Mouse (Mus musculus) forebrain, embryonic 12.5 days (tissue): Measurements from ENCODE around the gene Mapkbp1. TPM values are rescaled to one million over a fixed set of nuclear protein-coding genes. Genes with fewer than 3 reads are reported as not detected.

Experiments used
- ATAC-seq: fragments of 200-750 bp; cut with Nextera tagmentation; 2 replicates; pipeline ENCODE4 v1.8.0; 2017; ENCODE audit warnings: moderate TSS enrichment; ENCODE audit not compliant: low FRiP score
- H3K27ac ChIP-seq: fragments of 300-500 bp; sonication (generic); 2 replicates; pipeline ENCODE4 v1.5.1; 2016; ENCODE audit warnings: mild to moderate bottlenecking
- H3K27me3 ChIP-seq: fragments of 300-500 bp; sonication (generic); 2 replicates; pipeline ENCODE4 v1.6.1; 2016; ENCODE audit warnings: mild to moderate bottlenecking
- H3K36me3 ChIP-seq: fragments of 300-500 bp; sonication (generic); replicated peaks from 2 replicates; pipeline ENCODE4 v1.6.1; 2016; ENCODE audit warnings: mild to moderate bottlenecking
- H3K4me1 ChIP-seq: fragments of 300-500 bp; sonication (generic); 2 replicates; pipeline ENCODE4 v1.6.1; 2016
- H3K4me2 ChIP-seq: fragments of 300-500 bp; sonication (generic); 2 replicates; pipeline ENCODE4 v1.6.1; 2016; ENCODE audit warnings: mild to moderate bottlenecking, moderate library complexity
- H3K4me3 ChIP-seq: fragments of 300-500 bp; sonication (generic); replicated peaks from 2 replicates; pipeline ENCODE4 v1.5.1; 2016; ENCODE audit warnings: mild to moderate bottlenecking
- H3K9ac ChIP-seq: fragments of 300-500 bp; sonication (generic); 2 replicates; pipeline ENCODE4 v1.6.1; 2016; ENCODE audit warnings: mild to moderate bottlenecking
- H3K9me3 ChIP-seq: fragments of 300-500 bp; sonication (generic); 2 replicates; pipeline ENCODE4 v1.6.1; 2016
- WGBS: fragments of 180-500 bp; shearing (Covaris S2); methylation state at CpG from one replicate; pipeline ENCODE4 v1.1.7; 2016; 5-methylcytosine and 5-hydroxymethylcytosine counted together
- polyA plus RNA-seq: library from polyadenylated mRNA; unstranded; fragments of >200 nt; fragmentation: Nextera tagmentation; extraction: Ambion mirVana; gene quantifications from 2 replicates; pipeline ENCODE4 v1.2.1, GENCODE M21; 2016

Mapkbp1 gene
- polyA plus RNA-seq = 4.6 and 5.3 TPM in 2 replicates

DNA sequence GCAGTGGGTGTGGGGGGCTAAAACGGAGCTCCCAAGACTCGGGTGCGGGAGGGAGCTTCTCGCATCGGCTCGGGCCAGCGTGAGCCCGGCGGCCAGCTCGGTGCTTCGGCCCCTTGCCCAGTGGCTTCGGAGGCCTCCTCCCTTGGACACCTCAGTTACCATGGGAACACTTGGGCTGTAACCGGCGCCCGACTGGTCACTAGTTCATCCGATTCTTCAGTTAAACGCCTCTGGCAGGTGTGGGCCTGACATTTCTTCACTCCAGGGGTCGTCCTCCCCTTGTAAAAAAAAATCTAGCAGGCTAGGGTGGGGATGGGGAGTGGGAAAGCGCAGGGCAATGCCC lies at the start of gene Mapkbp1:
TSS of gene Mapkbp1 (plus strand) at position 163 of the 343 bp plus-strand sequence.
- H3K36me3 ChIP-seq = no peaks in the 10 kb centered on the region
- peak within 1 kb of the TSS; percentile 61 for H3K4me3 ChIP-seq
- H3K27ac ChIP-seq = 0 out of 2 replicates have a peak within 1 kb of the TSS, but pooled peaks have one; percentile 4
- H3K9ac ChIP-seq = peak within 1 kb of the TSS; percentile 74
- 3% methylated on average over 19 of the region's 19 CpGs for WGBS
- peaks cover 19% of the 10 kb centered on the region for H3K4me1 ChIP-seq
- H3K9me3 ChIP-seq = no peaks in the 10 kb centered on the region
- no peaks in the 10 kb centered on the region for H3K27me3 ChIP-seq
- peak; percentile 85 for ATAC-seq
- peak within 1 kb of the TSS; percentile 63 for H3K4me2 ChIP-seq

DNA sequence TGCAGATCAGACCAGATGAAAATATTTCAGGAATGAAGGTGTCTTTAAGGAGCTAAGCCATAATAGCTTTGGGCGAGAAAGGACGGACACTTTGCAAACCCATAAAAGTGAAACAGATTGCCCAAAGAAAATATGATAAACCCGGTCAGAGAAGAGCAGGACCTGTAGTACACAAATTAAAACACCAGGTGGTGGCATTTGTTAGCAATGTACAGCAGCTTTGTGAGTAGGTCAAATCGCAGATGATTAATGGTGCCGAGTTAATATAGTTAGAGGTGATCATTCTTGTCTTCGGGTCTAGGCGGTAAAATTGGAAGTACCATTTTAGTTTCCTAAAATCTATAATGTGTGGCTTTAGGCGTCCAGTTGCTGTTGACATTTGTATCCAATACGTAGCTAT lies 1.9 kb upstream of the Mapkbp1 start:
- 57% methylated on average over 9 of the region's 9 CpGs for WGBS
- ATAC-seq = no peak

DNA sequence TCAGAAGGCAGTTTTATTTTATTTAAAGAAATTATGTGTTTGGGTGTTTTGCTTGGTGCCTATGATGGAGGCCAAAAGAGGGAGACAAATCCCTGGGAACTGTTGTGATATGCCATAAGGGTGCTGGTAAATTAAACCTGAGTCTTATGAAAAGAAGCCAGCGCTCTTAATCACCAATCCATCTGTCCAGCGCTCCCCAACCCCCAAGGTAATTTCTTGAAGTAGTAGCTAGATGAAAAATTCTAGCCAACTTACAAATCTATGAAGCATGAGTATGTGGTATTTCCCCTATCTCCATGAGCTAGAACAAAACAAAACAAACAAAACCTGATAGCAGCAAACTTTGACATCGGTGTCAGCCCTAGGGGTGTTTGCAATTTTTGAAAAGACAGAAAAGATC lies 1.2 kb upstream of the Mapkbp1 start:
- Histone ChIP-seq H3K36me3 (no peaks in the 10 kb centered on the region), H3K9me3 (no peaks in the 10 kb centered on the region), H3K4me3 (no peak overlapping the region), H3K4me2 (peak overlapping the region; percentile 63; the same call in 1 of the 2 replicates), H3K9ac (no peak overlapping the region), H3K27me3 (no peaks in the 10 kb centered on the region), H3K27ac (no peak overlapping the region), H3K4me1 (peaks cover 18% of the 10 kb centered on the region)
- WGBS = 88% methylated on average over 3 of the region's 3 CpGs
- no peak for ATAC-seq

More for the DNA sequence above, 1.9 kb upstream of the Mapkbp1 start:
- peaks cover 18% of the 10 kb centered on the region for H3K4me1 ChIP-seq
- H3K9ac ChIP-seq = no peak overlapping the region
- no peak overlapping the region for H3K4me3 ChIP-seq
- H3K4me2 ChIP-seq = no peak overlapping the region
- H3K9me3 ChIP-seq = no peaks in the 10 kb centered on the region
- H3K27me3 ChIP-seq = no peaks in the 10 kb centered on the region
- no peaks in the 10 kb centered on the region for H3K36me3 ChIP-seq
- no peak overlapping the region for H3K27ac ChIP-seq

DNA sequence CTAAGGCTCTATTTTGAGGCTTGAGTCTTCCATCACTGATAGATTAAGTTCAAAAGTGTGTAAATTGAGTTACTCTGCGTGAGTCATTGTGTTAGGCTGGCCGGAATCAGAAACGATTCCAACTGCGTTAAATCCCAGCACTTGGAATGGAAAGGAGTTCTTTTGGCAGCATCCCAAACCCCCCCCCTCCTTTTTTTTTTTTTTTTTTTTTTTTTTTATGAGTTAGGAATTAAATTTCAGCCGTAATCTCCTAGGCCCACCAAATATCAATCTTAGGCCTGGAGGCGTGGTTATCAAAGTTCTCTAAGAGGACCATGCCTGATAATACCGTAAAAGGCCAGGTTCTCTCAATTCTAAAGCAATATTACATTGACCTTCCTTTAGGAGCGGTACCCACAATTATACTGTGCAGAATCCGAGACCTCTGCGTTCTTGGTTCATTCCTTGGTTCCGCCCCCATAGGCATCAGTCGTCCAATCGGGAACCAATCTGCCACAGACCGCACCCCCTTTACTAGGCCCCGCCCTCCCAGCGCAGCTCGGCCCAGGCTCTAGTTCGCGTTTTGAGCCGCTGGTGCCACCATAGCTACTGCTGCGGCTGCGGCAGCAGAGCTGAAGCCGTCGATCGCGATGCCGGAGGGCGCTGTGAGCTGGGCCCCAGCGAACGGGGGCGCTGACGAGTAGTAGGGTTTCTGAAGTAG lies 512 bp upstream of the Mapkbp1 start:
- Histone ChIP-seq H3K27me3 (no peaks in the 10 kb centered on the region), H3K36me3 (no peaks in the 10 kb centered on the region), H3K4me2 (peak overlapping the region; percentile 63), H3K4me1 (peaks cover 18% of the 10 kb centered on the region), H3K9me3 (no peaks in the 10 kb centered on the region), H3K27ac (0 out of 2 replicates have a peak overlapping the region, but pooled peaks have one; percentile 4), H3K9ac (peak overlapping the region; percentile 74), H3K4me3 (peak overlapping the region; percentile 61)
- 3% methylated on average over 32 of the region's 32 CpGs for WGBS
- ATAC-seq = peak; percentile 99

DNA sequence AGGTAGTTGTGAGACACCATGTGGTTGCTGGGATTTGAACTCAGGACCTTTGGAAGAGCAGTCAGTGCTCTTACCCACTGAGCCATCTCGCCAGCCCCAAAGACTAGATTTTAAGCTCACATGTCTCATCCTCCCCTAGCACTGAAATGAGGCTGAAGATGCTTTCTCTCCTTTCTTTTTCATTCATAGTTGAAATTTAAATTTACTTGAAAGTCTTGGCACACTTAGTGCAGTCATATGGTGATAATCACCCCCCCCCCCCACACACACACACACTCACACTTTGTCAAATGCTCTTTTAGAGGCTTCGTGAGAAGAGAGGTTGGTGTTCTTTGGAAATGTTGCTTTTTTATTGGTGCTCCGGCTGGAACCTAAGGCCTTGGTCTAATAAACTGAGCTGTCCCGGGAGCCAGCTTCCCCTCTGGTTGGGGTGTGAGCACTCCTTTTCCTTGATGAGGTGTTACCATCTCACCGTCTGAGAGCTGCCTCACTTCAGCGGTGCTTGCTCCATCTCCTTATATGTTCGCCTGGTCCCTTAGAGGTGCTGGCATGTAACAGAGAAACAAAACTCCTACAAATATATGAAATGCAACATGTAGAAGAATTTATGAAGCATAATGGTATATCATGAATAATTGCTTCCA lies 8.0 kb downstream of the Mapkbp1 start:
- H3K9me3 ChIP-seq = no peaks in the 10 kb centered on the region
- WGBS = 89% methylated on average over 7 of the region's 7 CpGs
- H3K27me3 ChIP-seq = no peaks in the 10 kb centered on the region
- H3K4me1 ChIP-seq = peaks cover 10% of the 10 kb centered on the region; the same call in 1 of the 2 replicates
- peaks cover 2% of the 10 kb centered on the region; the same call in 1 of the 2 replicates for H3K36me3 ChIP-seq
- H3K27ac ChIP-seq = no peak overlapping the region
- no peak overlapping the region for H3K9ac ChIP-seq
- no peak overlapping the region for H3K4me3 ChIP-seq
- H3K4me2 ChIP-seq = no peak overlapping the region
- ATAC-seq = no peak

DNA sequence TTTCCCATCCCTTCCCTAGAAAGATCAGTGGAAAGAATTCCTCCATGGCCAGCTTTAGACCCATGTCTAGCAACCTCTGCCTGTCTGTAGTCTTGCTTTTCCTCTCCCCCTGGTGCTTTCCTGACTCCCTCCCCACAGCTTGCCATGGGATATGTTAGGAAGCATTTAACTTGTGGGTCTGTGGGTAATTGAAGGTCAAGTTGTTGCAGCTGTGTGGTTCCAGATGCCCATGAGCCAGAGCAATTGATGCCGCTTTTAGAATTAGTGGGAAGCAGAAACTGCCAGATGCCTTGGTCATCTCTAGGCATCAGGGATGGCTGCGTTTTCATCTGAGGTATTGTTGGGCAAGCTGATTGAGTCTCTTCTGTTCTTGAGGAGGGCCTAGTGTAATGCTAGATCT lies 9.1 kb downstream of the Mapkbp1 start:
- H3K4me2 ChIP-seq = no peak overlapping the region
- WGBS = 88% methylated on average over 2 of the region's 2 CpGs
- peaks cover 10% of the 10 kb centered on the region; the same call in 1 of the 2 replicates for H3K4me1 ChIP-seq
- H3K9ac ChIP-seq = no peak overlapping the region
- no peak overlapping the region for H3K27ac ChIP-seq
- H3K27me3 ChIP-seq = no peaks in the 10 kb centered on the region
- H3K9me3 ChIP-seq = no peaks in the 10 kb centered on the region
- H3K36me3 ChIP-seq = peaks cover 2% of the 10 kb centered on the region; the same call in 1 of the 2 replicates
- no peak overlapping the region for H3K4me3 ChIP-seq
- ATAC-seq = no peak

DNA sequence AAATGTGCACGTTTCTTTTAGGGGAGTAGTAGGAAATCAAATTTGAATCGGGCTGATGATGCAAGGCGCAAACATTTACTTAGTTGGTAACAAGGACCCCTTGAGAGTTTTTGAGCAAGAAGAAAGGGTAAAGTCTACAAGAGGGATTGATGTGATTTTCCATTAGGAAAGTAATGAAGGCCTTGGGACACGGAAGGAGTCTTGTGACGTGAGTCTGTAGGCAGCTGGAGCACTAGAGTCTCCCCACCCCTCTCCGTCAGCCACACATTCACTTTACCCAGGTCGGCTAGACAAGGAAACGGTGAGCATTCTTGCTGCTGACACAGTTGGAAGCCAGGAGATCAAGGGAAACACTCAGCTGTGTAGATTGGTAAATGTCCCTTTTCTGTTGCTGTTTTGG lies 13.4 kb downstream of the Mapkbp1 start:
- H3K4me1 ChIP-seq = no peaks in the 10 kb centered on the region
- H3K27ac ChIP-seq = no peak overlapping the region
- no peak overlapping the region for H3K4me2 ChIP-seq
- no peak overlapping the region for H3K4me3 ChIP-seq
- H3K36me3 ChIP-seq = peaks cover 2% of the 10 kb centered on the region; the same call in 1 of the 2 replicates
- H3K27me3 ChIP-seq = no peaks in the 10 kb centered on the region
- WGBS = 69% methylated on average over 8 of the region's 8 CpGs
- no peaks in the 10 kb centered on the region for H3K9me3 ChIP-seq
- H3K9ac ChIP-seq = no peak overlapping the region
- ATAC-seq = no peak

DNA sequence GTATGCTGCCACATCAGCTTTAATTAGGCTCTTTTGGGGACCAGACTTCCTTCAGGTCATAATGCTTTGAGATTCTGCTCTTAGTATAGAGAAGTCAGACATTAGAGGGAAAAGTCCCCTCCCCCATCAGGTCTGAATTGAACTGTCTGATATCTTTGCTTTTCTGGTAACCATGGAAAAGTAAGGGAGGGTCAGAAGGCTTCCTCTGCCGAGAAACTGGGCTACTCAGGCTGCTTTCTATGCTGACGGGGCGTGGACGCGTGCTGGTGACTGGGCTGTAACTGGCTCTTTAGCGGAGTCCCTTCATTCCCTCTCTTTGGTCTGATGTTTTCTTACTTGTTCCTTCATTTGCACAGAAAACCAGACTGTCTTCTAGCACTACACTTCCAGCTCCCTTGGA lies 13.9 kb downstream of the Mapkbp1 start:
- no peaks in the 10 kb centered on the region for H3K27me3 ChIP-seq
- H3K9me3 ChIP-seq = no peaks in the 10 kb centered on the region
- peaks cover 2% of the 10 kb centered on the region; the same call in 1 of the 2 replicates for H3K36me3 ChIP-seq
- no peak overlapping the region for H3K9ac ChIP-seq
- H3K4me3 ChIP-seq = no peak overlapping the region
- no peak overlapping the region for H3K27ac ChIP-seq
- ATAC-seq = no peak
- 78% methylated on average over 6 of the region's 6 CpGs for WGBS
- H3K4me1 ChIP-seq = no peaks in the 10 kb centered on the region
- no peak overlapping the region for H3K4me2 ChIP-seq

DNA sequence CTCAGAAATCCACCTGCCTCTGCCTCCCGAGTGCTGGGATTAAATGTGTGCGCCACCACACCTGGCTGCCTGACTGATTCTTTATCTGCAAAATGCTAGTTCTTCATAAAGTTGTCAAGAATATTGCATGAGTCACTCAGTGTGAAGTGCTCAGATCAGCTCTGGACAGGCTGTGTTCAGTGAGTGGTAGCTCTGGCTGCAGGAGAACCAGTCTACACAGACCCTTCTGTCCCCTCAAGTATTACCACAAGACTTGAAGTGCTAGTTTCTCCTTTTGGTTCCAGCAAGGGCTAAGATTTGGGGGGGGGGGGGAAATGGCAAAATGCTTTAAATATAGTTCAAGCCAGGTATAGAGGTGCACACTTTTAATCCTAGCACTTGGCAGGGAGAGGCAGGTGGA lies 14.9 kb downstream of the Mapkbp1 start:
- no peak for ATAC-seq
- WGBS = 98% methylated on average over 2 of the region's 2 CpGs
- H3K4me3 ChIP-seq = no peak overlapping the region
- no peak overlapping the region for H3K9ac ChIP-seq
- H3K36me3 ChIP-seq = peaks cover under 1% of the 10 kb centered on the region; the same call in 1 of the 2 replicates
- H3K27ac ChIP-seq = no peak overlapping the region
- no peaks in the 10 kb centered on the region for H3K9me3 ChIP-seq
- H3K4me2 ChIP-seq = no peak overlapping the region
- no peaks in the 10 kb centered on the region for H3K27me3 ChIP-seq
- no peaks in the 10 kb centered on the region for H3K4me1 ChIP-seq

DNA sequence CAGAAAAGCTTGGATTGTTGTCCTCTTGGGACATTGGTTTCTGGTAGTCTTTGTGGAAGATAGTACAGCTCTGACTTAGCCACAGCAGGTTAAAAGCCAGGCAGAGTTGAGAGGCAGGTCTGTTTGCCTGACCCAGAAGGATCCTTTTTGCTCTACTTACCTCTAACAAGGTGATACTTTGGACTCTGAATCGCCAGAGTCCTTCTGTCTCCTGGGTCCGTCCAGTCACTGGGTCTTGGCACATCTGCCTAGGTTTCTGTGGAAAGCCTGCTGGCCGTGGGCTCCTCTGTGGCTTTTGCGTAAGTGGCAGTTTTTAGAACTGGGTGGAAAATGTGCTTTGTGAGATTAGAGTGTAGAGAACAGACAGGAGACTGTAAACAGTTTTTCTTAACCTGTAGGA lies 16.5 kb downstream of the Mapkbp1 start:
- ATAC-seq = no peak

DNA sequence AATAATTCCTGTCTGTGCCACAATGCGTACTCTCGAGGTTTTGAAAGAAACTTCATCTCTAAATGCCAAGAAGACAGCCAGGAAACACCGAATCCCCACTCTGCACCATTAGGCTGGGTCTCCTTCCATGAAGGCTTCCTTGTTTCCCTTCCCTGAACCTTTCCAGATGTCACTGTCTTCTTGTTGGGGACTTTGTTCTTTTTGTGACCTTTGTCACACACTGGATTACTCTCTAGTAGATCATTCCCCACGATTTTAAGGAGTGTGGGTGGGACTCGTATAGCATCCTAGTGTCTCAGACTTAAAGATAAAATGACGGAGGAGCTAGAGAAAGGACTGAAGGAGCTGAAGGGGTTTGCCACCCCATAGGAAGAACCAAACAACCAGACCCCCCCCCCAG lies 18.4 kb downstream of the Mapkbp1 start:
- H3K27ac ChIP-seq = no peak overlapping the region
- H3K4me1 ChIP-seq = no peaks in the 10 kb centered on the region
- H3K36me3 ChIP-seq = no peaks in the 10 kb centered on the region
- 91% methylated on average over 6 of the region's 6 CpGs for WGBS
- H3K9me3 ChIP-seq = no peaks in the 10 kb centered on the region
- ATAC-seq = no peak
- no peak overlapping the region for H3K4me3 ChIP-seq
- no peaks in the 10 kb centered on the region for H3K27me3 ChIP-seq
- no peak overlapping the region for H3K9ac ChIP-seq
- H3K4me2 ChIP-seq = no peak overlapping the region

More for the DNA sequence above, 16.5 kb downstream of the Mapkbp1 start:
- no peaks in the 10 kb centered on the region for H3K9me3 ChIP-seq
- no peak overlapping the region for H3K4me2 ChIP-seq
- H3K27me3 ChIP-seq = no peaks in the 10 kb centered on the region
- no peak overlapping the region for H3K27ac ChIP-seq
- no peak overlapping the region for H3K4me3 ChIP-seq
- no peaks in the 10 kb centered on the region for H3K36me3 ChIP-seq
- H3K4me1 ChIP-seq = no peaks in the 10 kb centered on the region
- H3K9ac ChIP-seq = no peak overlapping the region
- 89% methylated on average over 4 of the region's 4 CpGs for WGBS

DNA sequence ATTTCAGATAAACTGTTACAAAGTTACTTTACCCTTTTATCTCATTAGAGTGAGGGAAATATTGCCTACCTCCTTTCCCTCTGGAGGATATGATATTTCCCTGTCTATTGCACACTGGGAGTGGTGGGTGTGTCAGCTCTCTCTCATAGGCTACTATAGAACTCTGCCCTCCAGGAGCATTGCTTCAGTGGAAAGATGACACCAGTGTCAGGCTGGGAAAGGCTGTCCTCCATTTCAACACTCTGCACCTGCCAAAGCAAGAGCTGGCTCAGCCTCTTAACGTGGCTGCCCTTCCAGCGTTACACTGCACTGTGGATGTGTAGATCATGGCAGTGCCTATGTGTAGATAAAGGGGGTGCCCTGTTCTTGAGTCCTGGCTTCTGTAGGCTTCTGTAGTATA lies 19.9 kb downstream of the Mapkbp1 start:
- no peaks in the 10 kb centered on the region for H3K36me3 ChIP-seq
- H3K9me3 ChIP-seq = no peaks in the 10 kb centered on the region
- ATAC-seq = no peak
- no peak overlapping the region for H3K27ac ChIP-seq
- H3K27me3 ChIP-seq = no peaks in the 10 kb centered on the region
- H3K4me1 ChIP-seq = no peaks in the 10 kb centered on the region
- H3K4me2 ChIP-seq = no peak overlapping the region
- H3K4me3 ChIP-seq = no peak overlapping the region
- 87% methylated on average over 2 of the region's 2 CpGs for WGBS
- no peak overlapping the region for H3K9ac ChIP-seq

DNA sequence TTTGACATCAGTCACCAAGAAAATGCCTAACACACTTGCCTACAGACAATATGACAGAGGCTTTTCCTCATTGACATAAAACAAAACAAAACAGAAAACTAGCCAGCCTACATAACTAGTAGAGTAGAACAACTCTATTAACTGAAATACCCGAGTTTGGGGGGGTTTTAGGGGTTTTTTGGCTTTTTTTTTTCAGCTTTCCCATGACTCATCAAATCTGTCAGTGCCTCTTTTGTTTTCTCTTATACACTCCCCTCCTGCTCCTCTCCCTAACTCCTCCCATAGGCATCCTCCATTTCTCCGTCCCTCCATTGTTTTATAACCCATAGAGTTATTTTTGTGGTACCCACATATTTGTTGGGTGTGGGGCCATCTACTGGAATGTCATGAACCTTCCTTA lies 21.0 kb downstream of the Mapkbp1 start:
- no peak overlapping the region for H3K4me3 ChIP-seq
- H3K27me3 ChIP-seq = no peaks in the 10 kb centered on the region
- no peaks in the 10 kb centered on the region for H3K36me3 ChIP-seq
- WGBS = 37% methylated on average over 2 of the region's 2 CpGs
- H3K27ac ChIP-seq = no peak overlapping the region
- no peak overlapping the region for H3K4me2 ChIP-seq
- no peaks in the 10 kb centered on the region for H3K9me3 ChIP-seq
- H3K4me1 ChIP-seq = no peaks in the 10 kb centered on the region
- no peak overlapping the region for H3K9ac ChIP-seq
- ATAC-seq = no peak
